Mouse (Mus musculus) embryonic facial prominence, embryonic 11.5 days (tissue): Measurements from ENCODE around the gene Polr2c. TPM values are rescaled to one million over a fixed set of nuclear protein-coding genes. Genes with fewer than 3 reads are reported as not detected.

Source experiments
- ATAC-seq: fragments of 200-750 bp; cut with Nextera tagmentation; replicated peaks from 2 replicates; pipeline ENCODE4 v1.8.0; 2017; ENCODE audit warnings: low read depth; ENCODE audit not compliant: insufficient number of reproducible peaks, low FRiP score, low TSS enrichment
- DNase-seq: peaks from one replicate; pipeline ENCODE4 v3.0.0-alpha.2; 2015; ENCODE audit warnings: low spot score
- H3K27ac ChIP-seq: fragments of 300-500 bp; sonication (generic); replicated peaks from 2 replicates; pipeline ENCODE4 v1.5.1; 2014; ENCODE audit warnings: mild to moderate bottlenecking, low read depth, low read length, control low read depth
- H3K27me3 ChIP-seq: fragments of 300-500 bp; sonication (generic); 2 replicates; pipeline ENCODE4 v1.6.1; 2014; ENCODE audit warnings: mild to moderate bottlenecking, low read length, moderate library complexity, mixed read lengths; ENCODE audit not compliant: control insufficient read depth, insufficient read depth
- H3K36me3 ChIP-seq: fragments of 300-500 bp; sonication (generic); replicated peaks from 2 replicates; pipeline ENCODE4 v1.6.1; 2014; ENCODE audit warnings: low read depth, mild to moderate bottlenecking, low read length, moderate library complexity, mixed read lengths; ENCODE audit not compliant: control insufficient read depth, insufficient read depth
- H3K4me1 ChIP-seq: fragments of 300-500 bp; sonication (generic); 2 replicates; pipeline ENCODE4 v1.6.1; 2014; ENCODE audit warnings: low read length, mixed read lengths; ENCODE audit not compliant: control insufficient read depth, insufficient read depth
- H3K4me2 ChIP-seq: fragments of 300-500 bp; sonication (generic); 2 replicates; pipeline ENCODE4 v1.6.1; 2014; ENCODE audit warnings: low read depth, mild to moderate bottlenecking, control low read depth, low read length, moderate library complexity
- H3K4me3 ChIP-seq: fragments of 300-500 bp; sonication (generic); 2 replicates; pipeline ENCODE4 v1.5.1; 2014; ENCODE audit warnings: low read depth, low read length, control low read depth
- H3K9ac ChIP-seq: fragments of 300-500 bp; sonication (generic); replicated peaks from 2 replicates; pipeline ENCODE4 v1.6.1; 2014; ENCODE audit warnings: mild to moderate bottlenecking, control low read depth, low read length
- H3K9me3 ChIP-seq: fragments of 300-500 bp; sonication (generic); replicated peaks from 2 replicates; pipeline ENCODE4 v1.6.1; 2016; ENCODE audit warnings: mild to moderate bottlenecking, low read length, inconsistent platforms, mixed read lengths; ENCODE audit not compliant: control insufficient read depth
- WGBS: fragments of 180-500 bp; shearing (Covaris S2); extraction: QIAGEN DNeasy Blood & Tissue Kit; methylation state at CpG from one replicate; pipeline ENCODE4 v1.1.7; 2014; 5-methylcytosine and 5-hydroxymethylcytosine counted together
- polyA plus RNA-seq: library from polyadenylated mRNA; unstranded; fragments of >200 nt; fragmentation: Nextera tagmentation; extraction: Ambion mirVana; gene quantifications from 2 replicates; pipeline ENCODE4 v1.2.1, GENCODE M21; 2014

Polr2c gene
- polyA plus RNA-seq, 1 experiment from 2014 or later: 173 TPM

DNA sequence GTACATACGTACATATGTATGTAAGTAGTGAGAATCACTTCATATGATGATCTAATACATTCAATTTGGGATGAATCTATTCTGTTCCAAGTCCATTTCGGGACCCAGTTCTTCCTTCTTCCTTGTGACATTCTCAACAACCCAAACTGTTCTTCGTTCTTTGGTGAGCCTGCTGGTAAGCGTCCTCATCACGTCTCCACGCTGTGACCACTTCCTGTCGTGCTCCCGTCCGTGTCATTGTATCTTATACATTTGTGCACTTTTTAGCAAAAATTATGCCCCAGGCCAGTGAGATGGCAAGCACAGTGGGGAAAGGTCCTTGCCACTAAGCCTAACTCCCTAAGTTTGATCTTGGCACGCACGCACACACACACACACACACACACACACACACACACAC is 39.3 kb upstream of the Polr2c start:
- ATAC-seq (no peak), DNase-seq (no peak)
- Histone ChIP-seq H3K9ac (no peak overlapping the region), H3K9me3 (no peaks in the 10 kb centered on the region), H3K27ac (no peak overlapping the region), H3K27me3 (no peaks in the 10 kb centered on the region), H3K4me3 (no peak overlapping the region), H3K4me1 (no peaks in the 10 kb centered on the region), H3K36me3 (no peaks in the 10 kb centered on the region), H3K4me2 (no peak overlapping the region)
- WGBS: 89% methylated on average over 11 of the region's 11 CpGs

- 83% methylated on average over 6 of the region's 6 CpGs for WGBS
- Histone ChIP-seq H3K36me3 (no peaks in the 10 kb centered on the region; the same call in 1 of the 2 replicates), H3K9ac (no peak overlapping the region), H3K27ac (no peak overlapping the region), H3K27me3 (no peaks in the 10 kb centered on the region), H3K4me2 (no peak overlapping the region), H3K9me3 (no peaks in the 10 kb centered on the region), H3K4me3 (no peak overlapping the region), H3K4me1 (no peaks in the 10 kb centered on the region)
- no peak for ATAC-seq
- DNase-seq: no peak
Observed at GRCm38 (mm10) chr8:94819671-94820179, 37.5 kb upstream of the Polr2c start.

- Histone ChIP-seq H3K9ac (no peak overlapping the region), H3K27ac (no peak overlapping the region), H3K36me3 (no peaks in the 10 kb centered on the region; the same call in 1 of the 2 replicates), H3K4me2 (no peak overlapping the region), H3K9me3 (no peaks in the 10 kb centered on the region), H3K27me3 (no peaks in the 10 kb centered on the region), H3K4me3 (no peak overlapping the region), H3K4me1 (no peaks in the 10 kb centered on the region)
- WGBS: 82% methylated on average over 7 of the region's 7 CpGs
- ATAC-seq (no peak), DNase-seq (no peak)
Observed at GRCm38 (mm10) chr8:94820553-94820952, 36.7 kb upstream of the Polr2c start.

GRCm38 (mm10) chr8:94821381-94821780 is 35.9 kb upstream of the Polr2c start:
- no peak overlapping the region for H3K9ac ChIP-seq
- H3K4me3 ChIP-seq: no peak overlapping the region
- ATAC-seq: no peak
- no peak overlapping the region for H3K27ac ChIP-seq
- no peaks in the 10 kb centered on the region for H3K4me1 ChIP-seq
- 93% methylated on average over 2 of the region's 2 CpGs for WGBS
- DNase-seq: no peak
- H3K9me3 ChIP-seq: no peaks in the 10 kb centered on the region
- H3K4me2 ChIP-seq: no peak overlapping the region
- no peaks in the 10 kb centered on the region; the same call in 1 of the 2 replicates for H3K36me3 ChIP-seq
- H3K27me3 ChIP-seq: no peaks in the 10 kb centered on the region

DNA sequence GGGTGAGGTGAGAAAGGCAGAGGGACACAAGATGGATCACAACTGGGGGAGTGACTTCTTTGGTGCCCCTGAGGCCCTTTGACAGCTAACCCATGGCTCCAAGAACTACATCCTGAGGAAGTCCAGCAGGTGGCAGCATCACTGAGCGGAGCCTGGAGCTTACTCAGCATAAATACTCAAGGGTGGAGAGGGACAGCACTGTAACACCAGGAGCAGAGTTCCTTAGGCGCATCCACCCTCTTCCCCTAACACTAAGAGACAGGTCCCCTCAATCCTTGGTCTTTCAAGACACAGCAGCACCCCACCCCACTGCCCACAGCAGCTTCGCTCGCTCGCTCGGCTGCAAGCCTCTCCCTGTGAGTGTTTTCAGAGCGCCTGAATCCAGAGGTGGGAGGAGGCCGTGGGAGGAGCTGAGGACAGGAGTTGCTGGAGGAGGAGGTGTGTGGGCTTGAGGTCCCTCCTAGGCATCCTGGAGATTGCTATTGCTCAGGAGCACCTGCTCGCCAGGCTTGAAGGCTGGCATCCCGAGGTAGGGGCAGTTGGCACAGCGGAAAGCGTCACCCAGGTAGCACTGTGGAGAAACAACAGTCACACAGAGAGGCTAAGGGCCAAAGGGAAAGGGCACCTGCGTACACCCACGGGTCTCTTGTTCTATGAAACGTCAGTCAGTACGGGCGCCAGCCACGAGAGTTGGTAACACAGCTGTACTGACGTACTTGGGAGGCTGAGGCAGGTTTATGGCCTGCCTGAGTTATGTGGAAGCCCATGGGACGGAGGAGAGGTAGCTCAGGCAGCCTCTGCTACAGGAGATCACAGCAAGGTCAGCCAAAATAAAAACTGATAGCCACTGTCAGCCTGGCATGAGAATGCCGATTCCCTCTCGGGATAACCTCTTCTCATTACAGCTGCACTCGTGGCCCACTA is 34.4 kb upstream of the Polr2c start:
- Histone ChIP-seq H3K9ac (no peak overlapping the region), H3K4me1 (no peaks in the 10 kb centered on the region), H3K36me3 (no peaks in the 10 kb centered on the region; the same call in 1 of the 2 replicates), H3K4me2 (no peak overlapping the region), H3K9me3 (no peaks in the 10 kb centered on the region), H3K27me3 (no peaks in the 10 kb centered on the region), H3K27ac (no peak overlapping the region), H3K4me3 (no peak overlapping the region)
- WGBS: 79% methylated on average over 23 of the region's 23 CpGs
- ATAC-seq (peak; percentile 35; the same call in 1 of the 2 replicates), DNase-seq (peak; percentile 73)

- H3K36me3 ChIP-seq: peaks cover 2% of the 10 kb centered on the region; the same call in 1 of the 2 replicates
- no peak overlapping the region for H3K27ac ChIP-seq
- ATAC-seq: no peak
- no peaks in the 10 kb centered on the region for H3K27me3 ChIP-seq
- H3K9ac ChIP-seq: no peak overlapping the region
- no peak overlapping the region for H3K4me3 ChIP-seq
- no peaks in the 10 kb centered on the region for H3K4me1 ChIP-seq
- no peaks in the 10 kb centered on the region for H3K9me3 ChIP-seq
- WGBS: 84% methylated on average over 6 of the region's 6 CpGs
- no peak for DNase-seq
- no peak overlapping the region for H3K4me2 ChIP-seq
Observed at GRCm38 (mm10) chr8:94825170-94825569, 32.1 kb upstream of the Polr2c start.

GRCm38 (mm10) chr8:94826210-94826609 is 31.0 kb upstream of the Polr2c start:
- ATAC-seq: no peak
- Histone ChIP-seq H3K27ac (no peak overlapping the region), H3K36me3 (peaks cover 5% of the 10 kb centered on the region; the same call in 1 of the 2 replicates), H3K4me1 (no peaks in the 10 kb centered on the region), H3K4me3 (no peak overlapping the region), H3K4me2 (no peak overlapping the region), H3K9me3 (no peaks in the 10 kb centered on the region), H3K9ac (no peak overlapping the region), H3K27me3 (no peaks in the 10 kb centered on the region)
- WGBS: 97% methylated on average over 5 of the region's 5 CpGs
- no peak for DNase-seq

GRCm38 (mm10) chr8:94828284-94828683 is 29.0 kb upstream of the Polr2c start:
- no peak overlapping the region for H3K27ac ChIP-seq
- DNase-seq: no peak
- H3K9me3 ChIP-seq: no peaks in the 10 kb centered on the region
- H3K27me3 ChIP-seq: no peaks in the 10 kb centered on the region
- H3K4me2 ChIP-seq: no peak overlapping the region
- peaks cover 7% of the 10 kb centered on the region for H3K36me3 ChIP-seq
- no peak overlapping the region for H3K9ac ChIP-seq
- whole genome bisulfite sequencing: 93% methylated on average over 6 of the region's 6 CpGs
- H3K4me3 ChIP-seq: no peak overlapping the region
- no peaks in the 10 kb centered on the region for H3K4me1 ChIP-seq
- no peak for ATAC-seq
